Mouse (Mus musculus) bone marrow, adult 2 months (tissue): ENCODE measurements around the gene Fam92a.
"Not testable (repeated sequence)": the region's sequence is repeated elsewhere in the genome, so short reads cannot be mapped to it uniquely, and the experiment has no call there.

Experiments
- CTCF ChIP-seq: fragments of 200-500 bp; IDR thresholded peaks from 2 replicates; pipeline ENCODE4 v1.5.1; 2011; ENCODE audit warnings: low read length, control low read depth; ENCODE audit not compliant: control insufficient read depth, insufficient read depth
- POLR2A ChIP-seq: fragments of 200-500 bp; IDR thresholded peaks from 2 replicates; pipeline ENCODE4 v1.6.1; 2011; ENCODE audit warnings: low read depth, mild to moderate bottlenecking, control low read depth, low read length, borderline replicate concordance; ENCODE audit not compliant: control insufficient read depth

DNA sequence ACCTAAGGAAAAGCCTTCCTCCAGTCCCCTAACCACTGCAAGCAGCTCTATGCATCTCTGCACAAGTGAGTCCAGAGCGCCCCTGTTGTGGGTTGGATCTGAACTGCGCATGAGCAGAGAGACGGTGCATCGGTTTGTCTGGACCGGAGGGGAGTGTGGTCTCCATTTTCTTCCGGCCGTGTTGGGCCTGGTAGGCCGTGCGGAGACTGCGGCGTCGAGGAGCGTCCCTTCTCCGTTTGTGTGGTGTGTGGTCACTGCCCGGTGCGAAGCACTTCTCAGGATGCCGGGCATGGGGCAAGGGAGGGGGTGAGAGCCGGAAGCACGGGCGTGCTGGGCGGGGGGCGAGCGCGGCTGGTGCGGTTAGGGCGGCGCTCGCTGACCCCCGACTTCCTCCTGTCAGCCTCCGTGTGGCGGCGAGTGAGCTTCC is 31.7 kb downstream of the Fam92a start, which contains the start of gene Rbm12b1:
- TF ChIP-seq POLR2A, result peak; percentile 19; the same call in 1 of the 2 replicates
- TF ChIP-seq CTCF, result not testable (repeated sequence)
